Mouse (Mus musculus): ENCODE measurements around the gene Plaa.

Plaa gene

GRCm38 (mm10) chr4:94556265-94557054 is 46.6 kb downstream of the Plaa start, which contains the start of the genes Gm10306 and Caap1:
Gm10306 (plus strand) TSS chr4:94556546.
Caap1 (minus strand) TSS chr4:94556796.
- peak; percentile 98 for DNase-seq (ENCODE audit: extremely low spot score, low spot score)

DNA sequence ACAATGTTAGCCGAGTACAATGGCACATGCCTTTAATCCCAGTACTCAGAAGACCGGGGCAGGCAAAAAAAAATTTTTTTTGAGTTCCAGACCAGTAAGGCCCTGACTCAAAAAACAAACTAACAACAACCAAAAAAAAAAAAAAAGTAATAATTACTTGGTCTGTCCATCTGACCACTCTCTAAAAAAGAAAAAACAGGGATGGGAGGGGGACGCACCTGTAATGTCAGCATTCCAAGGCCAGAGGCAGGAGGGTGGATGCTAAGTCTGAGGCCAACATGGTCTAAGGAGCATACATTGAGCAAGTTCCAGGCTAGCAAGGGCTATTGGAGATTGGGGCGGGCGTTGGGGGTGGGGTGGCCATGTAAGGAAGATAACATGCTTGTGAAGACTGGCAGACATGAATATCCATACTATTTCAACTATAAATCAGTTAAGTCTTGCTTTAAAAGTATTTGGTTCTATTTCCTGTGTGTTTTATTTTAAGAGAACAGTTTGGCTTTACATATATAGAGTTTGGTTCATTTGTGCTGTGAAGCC is 48.0 kb downstream of the Plaa start:
- DNase-seq (ENCODE audit: extremely low spot score, low spot score): no peak

GRCm38 (mm10) chr4:94544321-94544720 is 58.7 kb downstream of the Plaa start:
- no peak for DNase-seq (ENCODE audit: extremely low spot score, low spot score)

DNA sequence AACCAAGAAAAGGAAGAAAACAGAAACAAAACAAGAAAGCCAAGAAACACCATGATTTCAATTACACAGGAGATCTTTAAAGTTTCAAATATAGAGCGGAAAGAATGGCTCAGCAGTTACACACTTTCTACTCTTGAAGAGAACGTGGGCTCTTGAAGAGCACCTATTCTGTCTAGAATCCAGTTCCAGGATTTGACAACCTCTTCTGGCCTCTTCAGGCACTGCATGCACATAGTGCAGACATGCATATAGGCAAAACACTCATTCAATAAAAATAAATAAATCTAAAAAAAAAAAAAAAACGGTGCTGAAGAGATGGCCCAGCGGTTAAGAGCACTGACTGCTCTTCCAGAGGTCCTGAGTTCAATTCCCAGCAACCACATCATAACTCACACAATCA is 60.0 kb downstream of the Plaa start:
- no peak for DNase-seq (ENCODE audit: extremely low spot score, low spot score)

DNA sequence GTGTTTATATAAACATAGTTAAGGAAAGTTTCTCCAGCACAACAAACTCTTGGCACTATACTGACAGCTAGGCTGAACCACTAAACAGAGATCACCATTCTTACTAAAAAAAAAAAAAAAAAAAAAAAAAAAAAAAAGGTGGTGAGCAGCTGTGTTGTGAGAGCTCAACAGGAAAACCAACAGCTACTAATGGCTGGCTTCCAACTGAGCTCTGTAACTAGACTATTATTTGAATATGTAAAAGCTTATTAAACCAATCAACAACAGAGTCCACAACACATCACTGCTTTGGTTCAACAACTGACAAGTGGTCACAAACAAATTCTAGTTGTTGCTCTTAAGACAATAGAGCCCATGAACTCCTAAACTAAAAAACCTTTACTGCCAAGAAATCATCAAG is 69.8 kb downstream of the Plaa start:
- no peak for DNase-seq (ENCODE audit: extremely low spot score, low spot score)

GRCm38 (mm10) chr4:94529448-94529847 is 73.6 kb downstream of the Plaa start:
- DNase-seq (ENCODE audit: extremely low spot score, low spot score): no peak

- no peak for DNase-seq (ENCODE audit: extremely low spot score, low spot score)
These were observed 79.7 kb downstream of the Plaa start for GRCm38 (mm10) chr4:94523321-94523720.

DNA sequence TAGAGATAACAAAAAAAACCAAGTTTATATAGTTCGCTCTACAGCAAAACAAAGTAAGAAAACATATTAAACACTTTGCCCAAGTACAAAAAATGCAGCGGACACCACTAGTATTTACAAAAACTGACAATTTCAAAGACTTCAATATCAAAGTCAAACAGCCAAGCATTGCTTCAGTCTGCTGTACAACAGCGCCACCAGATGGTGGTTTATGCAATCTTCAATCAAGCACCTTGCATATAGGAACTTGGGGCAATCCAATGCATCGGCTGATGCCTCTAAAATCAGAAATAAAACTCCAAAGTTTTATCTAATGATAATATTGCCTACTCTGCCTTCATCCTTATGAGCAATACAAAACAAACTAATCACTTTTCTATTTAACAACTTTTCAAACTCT is 85.4 kb downstream of the Plaa start:
- DNase-seq (ENCODE audit: extremely low spot score, low spot score): peak; percentile 23

All from neural tube, embryonic 10.5 days (tissue).